Mouse (Mus musculus): ENCODE results near the gene Hamp2.

DNA sequence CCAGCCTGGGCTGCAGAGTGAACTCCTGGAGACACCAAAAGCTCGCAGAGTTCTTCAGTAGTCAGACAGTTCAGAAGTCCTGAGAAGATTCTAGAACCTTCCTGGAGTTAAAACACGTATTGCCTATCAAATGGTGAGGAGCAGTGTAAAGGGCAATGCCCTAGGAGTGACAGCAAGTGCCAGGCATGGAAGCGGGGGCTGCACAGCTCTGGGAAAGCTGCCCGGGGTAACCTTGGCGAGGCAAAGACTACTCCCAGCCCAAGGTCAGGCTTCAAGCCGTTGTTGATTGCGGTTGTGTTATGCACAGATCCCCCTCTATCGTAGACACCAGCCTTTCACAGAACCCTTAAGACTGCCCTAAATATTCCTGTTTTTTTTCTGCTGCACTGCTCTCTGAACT is 44.1 kb upstream of the Hamp2 start:
- TF ChIP-seq CEBPB (IDR thresholded peaks at IDR 0.05; ENCODE audit: low read depth) (no peak), MYOD1 (IDR thresholded peaks at IDR 0.05; ENCODE audit: control insufficient read depth, insufficient read length, low read depth) (no peak), CTCF (IDR thresholded peaks at IDR 0.05; ENCODE audit: control insufficient read depth, insufficient read depth, insufficient read length) (no peak)
